8 mouse cellular contexts compared by ENCODE assay signal in the genomic region with DNA sequence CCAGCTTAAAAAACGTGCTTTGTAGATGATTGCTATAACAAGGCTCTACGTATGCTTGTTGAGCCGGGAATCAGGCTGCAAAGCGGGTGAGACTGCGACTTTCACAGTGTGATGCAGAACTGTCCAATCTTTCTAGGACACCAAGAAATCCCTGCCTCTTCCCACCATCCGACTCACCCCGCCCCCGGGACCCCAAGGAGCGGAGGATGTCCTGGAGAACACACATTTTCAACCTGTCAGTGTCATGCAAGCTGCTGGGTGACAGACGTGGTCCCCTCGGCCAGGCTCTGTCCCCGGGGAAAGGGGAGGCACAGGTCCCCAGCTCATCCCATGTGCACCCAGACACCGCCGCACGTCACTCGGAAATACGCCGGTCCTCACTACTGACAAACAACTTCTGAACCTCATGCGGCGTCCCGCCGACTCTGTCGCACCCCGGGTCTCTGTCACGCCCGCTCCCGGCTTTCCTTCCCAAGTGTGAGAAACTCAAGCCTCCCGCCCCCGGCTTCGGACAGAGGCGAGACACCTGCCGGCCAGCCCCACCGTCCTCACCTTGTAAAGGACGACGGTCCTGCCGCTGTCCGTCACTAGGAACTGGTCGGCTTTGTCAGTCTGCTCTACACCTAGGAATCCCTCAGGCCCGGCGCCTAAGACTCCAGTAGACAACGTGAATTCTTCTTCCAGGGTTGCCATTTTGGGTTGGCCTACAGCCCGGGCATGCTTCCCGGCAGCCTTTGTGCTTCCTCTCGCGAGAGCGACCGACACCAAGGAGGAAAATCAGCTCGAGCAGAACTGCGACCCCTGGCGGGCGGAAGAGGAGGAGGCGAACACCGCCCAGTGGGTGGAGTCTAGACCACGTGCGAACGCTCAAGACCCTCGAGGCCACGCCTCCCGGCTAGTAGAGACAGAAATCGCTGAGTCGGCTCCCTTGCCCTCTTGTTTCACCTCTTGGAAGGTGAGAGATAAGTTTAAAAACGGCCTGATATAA. TPM values are rescaled to one million over a fixed set of nuclear protein-coding genes. Genes with fewer than 3 reads are reported as not detected.
DNase-seq lines count a peak whose midpoint lies in the region; ATAC-seq and TF ChIP-seq lines count a peak whose summit lies in the region.

Gene Nol11 (minus strand): TSS at position 817 of the 988 bp plus-strand sequence.

- peak; percentile 99 for DNase-seq in ZHBTc4 (ENCODE audit: low read depth, low spot score)
- peak; percentile 98 for DNase-seq in gastrocnemius, adult 2 months
- peak; percentile 99 for DNase-seq in hindbrain, postnatal 0 days (ENCODE audit: low spot score)
- DNase-seq in left cerebral cortex, adult 2 months (ENCODE audit: extremely low spot score in 1 of 2, low spot score in 2 of 2), result peak; percentile 98 to 99
- peak; percentile 99 to 100 for DNase-seq in right cerebral cortex, adult 2 months (ENCODE audit: low spot score in 2 of 2)
- peak; percentile 98 for DNase-seq in urinary bladder, postnatal 14 days (ENCODE audit: low spot score)

- peak; percentile 98 for TF ChIP-seq CTCF in gastrocnemius, adult 2 months (IDR thresholded peaks at IDR 0.05)
- peak; percentile 98 for TF ChIP-seq CTCF in hindbrain, postnatal 0 days (IDR thresholded peaks at IDR 0.05; ENCODE audit: low read depth)
- TF ChIP-seq CTCF in left cerebral cortex, adult 2 months (IDR thresholded peaks at IDR 0.05), result peak; percentile 98

- H3K9ac ChIP-seq in hindbrain, postnatal 0 days (replicated peaks; ENCODE audit: low read length), result peak within 1 kb of the TSS; percentile 84

- H3K27ac ChIP-seq in gastrocnemius, adult 2 months, result peak within 1 kb of the TSS; percentile 90
- peak within 1 kb of the TSS; percentile 84 for H3K27ac ChIP-seq in hindbrain, postnatal 0 days
- H3K27ac ChIP-seq in left cerebral cortex, adult 2 months, result peak within 1 kb of the TSS; percentile 92

- H3K4me1 ChIP-seq in hindbrain, postnatal 0 days (ENCODE audit: insufficient read depth, low read length), result no peaks in the 10 kb centered on the region

- peak within 1 kb of the TSS; percentile 83 for H3K4me3 ChIP-seq in gastrocnemius, adult 2 months
- H3K4me3 ChIP-seq in hindbrain, postnatal 0 days (ENCODE audit: low read length), result peak within 1 kb of the TSS; percentile 81
- peak within 1 kb of the TSS; percentile 61 for H3K4me3 ChIP-seq in left cerebral cortex, adult 2 months

- under 1% methylated on average over 62 of the region's 62 CpGs for WGBS in hindbrain, postnatal 0 days

- intact Hi-C loops in gastrocnemius, adult 2 months (cut with DNase I), result loop anchor here (1.0 kb wide), 1 partner anchor 289 kb away; no protein-coding TSS in a partner anchor
- intact Hi-C loops in left cerebral cortex, adult 2 months (cut with DNase I), result loop anchor here (1.0 kb wide), 1 partner anchor 290 kb away; the partner anchor contains the start of gene Psmd12

- no peaks in the 10 kb centered on the region for H3K9me3 ChIP-seq in hindbrain, postnatal 0 days (ENCODE audit: low read length)

- peak within 1 kb of the TSS; percentile 92 for H3K4me2 ChIP-seq in hindbrain, postnatal 0 days (ENCODE audit: low read depth, low read length)

- no peaks in the 10 kb centered on the region for H3K27me3 ChIP-seq in hindbrain, postnatal 0 days (ENCODE audit: insufficient read depth, low read length)

- ATAC-seq in common myeloid progenitor, adult 5-6 weeks (replicated peaks; ENCODE audit: low read depth, poor library complexity, severe bottlenecking), result peak; percentile 100
- peak; percentile 97 for ATAC-seq in hindbrain, postnatal 0 days
- peak; percentile 99 for ATAC-seq in megakaryocyte, adult 5-6 weeks (ENCODE audit: poor library complexity, severe bottlenecking)

- peaks cover 19% of the 10 kb centered on the region for H3K36me3 ChIP-seq in hindbrain, postnatal 0 days (ENCODE audit: insufficient read depth, low read length)

RNA-seq across cellular contexts. Expression of gene Nol11, which starts in this region (rescaled TPM):
- 55.5 and 58.3 TPM in 2 replicates for total RNA-seq in common myeloid progenitor, adult 5-6 weeks (2017)
- 10 to 100 TPM; 13.6 to 15.4 TPM for total RNA-seq in gastrocnemius, adult 2 months (2021)
- 26.8 and 31.5 TPM in 2 replicates for total RNA-seq in hindbrain, postnatal 0 days (2014; rRNA removed)
- 33.5 and 35.3 TPM in 2 replicates for polyA plus RNA-seq in hindbrain, postnatal 0 days (2015; fragmentation: Nextera tagmentation; extraction: Ambion mirVana)
- total RNA-seq in left cerebral cortex, adult 2 months (2021), result 10 to 100 TPM; 22.8 to 24.4 TPM
- 28.9 and 31.7 TPM in 2 replicates for total RNA-seq in megakaryocyte, adult 5-6 weeks (2015)
- total RNA-seq in megakaryocyte, adult 5-6 weeks (2017), result 25.4 and 31.8 TPM in 2 replicates

Comparison
In these comparisons a context has a peak if more than half of its experiments do, and no peak if none do; other contexts are left out.
1. Peak in every context shown above with its lines: DNase-seq, ATAC-seq, H3K4me3 ChIP-seq and H3K27ac ChIP-seq.